Mouse (Mus musculus): ENCODE measurements around the gene Iqsec1. TPM values are rescaled to one million over a fixed set of nuclear protein-coding genes. Genes with fewer than 3 reads are reported as not detected.

The Iqsec1 gene
- total RNA-seq, 2 experiments from 2014 or later, result 268 to 271 TPM

- DNase-seq (ENCODE audit: low spot score in 2 of 2), result no peak
These were observed 277.7 kb downstream of the Iqsec1 start for GRCm38 (mm10) chr6:90710778-90711177.

- no peak for DNase-seq (ENCODE audit: low spot score in 2 of 2)
These were observed 278.3 kb downstream of the Iqsec1 start for GRCm38 (mm10) chr6:90709929-90710777.

- no peak for DNase-seq (ENCODE audit: low spot score in 2 of 2)
These were observed 280.3 kb downstream of the Iqsec1 start for GRCm38 (mm10) chr6:90708061-90708618.

- no peak for DNase-seq (ENCODE audit: low spot score in 2 of 2)
These were observed 281.3 kb downstream of the Iqsec1 start for GRCm38 (mm10) chr6:90707143-90707542.

- peak in 1 of 2 experiments; percentile 58 for DNase-seq (ENCODE audit: low spot score in 2 of 2)
These were observed 282.0 kb downstream of the Iqsec1 start for GRCm38 (mm10) chr6:90706490-90706889.

- no peak for DNase-seq (ENCODE audit: low spot score in 2 of 2)
These were observed 282.7 kb downstream of the Iqsec1 start for GRCm38 (mm10) chr6:90705738-90706137.

GRCm38 (mm10) chr6:90704705-90705344, 283.7 kb downstream of the Iqsec1 start:
- peak in 1 of 2 experiments; percentile 58 for DNase-seq (ENCODE audit: low spot score in 2 of 2)

GRCm38 (mm10) chr6:90703782-90704181, 284.7 kb downstream of the Iqsec1 start:
- no peak for DNase-seq (ENCODE audit: low spot score in 2 of 2)

GRCm38 (mm10) chr6:90702837-90703735, 285.4 kb downstream of the Iqsec1 start:
- DNase-seq (ENCODE audit: low spot score in 2 of 2), result no peak

- DNase-seq (ENCODE audit: low spot score in 2 of 2), result no peak
These were observed 286.3 kb downstream of the Iqsec1 start for GRCm38 (mm10) chr6:90702197-90702596.

GRCm38 (mm10) chr6:90701391-90701790, 287.1 kb downstream of the Iqsec1 start:
- DNase-seq (ENCODE audit: low spot score in 2 of 2), result no peak

- DNase-seq (ENCODE audit: low spot score in 2 of 2), result no peak
These were observed 287.7 kb downstream of the Iqsec1 start for GRCm38 (mm10) chr6:90700737-90701136.

GRCm38 (mm10) chr6:90700068-90700467, 288.4 kb downstream of the Iqsec1 start:
- no peak for DNase-seq (ENCODE audit: low spot score in 2 of 2)

- no peak for DNase-seq (ENCODE audit: low spot score in 2 of 2)
These were observed 289.6 kb downstream of the Iqsec1 start for GRCm38 (mm10) chr6:90698843-90699242.

GRCm38 (mm10) chr6:90695754-90696153, 292.7 kb downstream of the Iqsec1 start:
- DNase-seq (ENCODE audit: low spot score in 2 of 2), result peak in 1 of 2 experiments; percentile 70

- no peak for DNase-seq (ENCODE audit: low spot score in 2 of 2)
These were observed 296.1 kb downstream of the Iqsec1 start for GRCm38 (mm10) chr6:90692404-90692803.

GRCm38 (mm10) chr6:90691935-90692334, 296.6 kb downstream of the Iqsec1 start:
- no peak for DNase-seq (ENCODE audit: low spot score in 2 of 2)

- DNase-seq (ENCODE audit: low spot score in 2 of 2), result no peak
These were observed 299.0 kb downstream of the Iqsec1 start for GRCm38 (mm10) chr6:90689500-90689899.

- DNase-seq (ENCODE audit: low spot score in 2 of 2), result no peak
These were observed 299.7 kb downstream of the Iqsec1 start for GRCm38 (mm10) chr6:90688742-90689141.

- no peak for DNase-seq (ENCODE audit: low spot score in 2 of 2)
These were observed 300.5 kb downstream of the Iqsec1 start for GRCm38 (mm10) chr6:90688003-90688402.

- no peak for DNase-seq (ENCODE audit: low spot score in 2 of 2)
These were observed 301.7 kb downstream of the Iqsec1 start for GRCm38 (mm10) chr6:90686812-90687211.

Measured in layer of hippocampus, adult 18-20 months (tissue).